Mouse (Mus musculus): ENCODE data around the gene Ascc1.

GRCm38 (mm10) chr10:60027619-60028084, 25.0 kb downstream of the Ascc1 start:
- TF ChIP-seq CTCF (IDR thresholded peaks at IDR 0.05; ENCODE audit: low read depth, low read length) (no peak), POLR2A (IDR thresholded peaks at IDR 0.05; ENCODE audit: extremely low read depth, insufficient read depth, low read length) (no peak)

Measured in liver, adult 2 months (tissue).